Mouse (Mus musculus): ENCODE measurements around the gene Zfp46. TPM values are rescaled to one million over a fixed set of nuclear protein-coding genes. Genes with fewer than 3 reads are reported as not detected.

Gene Zfp46
- polyA plus RNA-seq, 3 experiments from 2014 or later = 6.2 to 10.4 (median 8.1) TPM

- no peak for ATAC-seq
Observed at GRCm38 (mm10) chr4:136268912-136269311, 15.6 kb upstream of the Zfp46 start.

GRCm38 (mm10) chr4:136270648-136271047, 13.8 kb upstream of the Zfp46 start:
- no peak for ATAC-seq

GRCm38 (mm10) chr4:136281097-136281496, 3.4 kb upstream of the Zfp46 start:
- ATAC-seq = no peak

GRCm38 (mm10) chr4:136281611-136282010, 2.9 kb upstream of the Zfp46 start:
- no peak for ATAC-seq

- no peak for ATAC-seq
Observed at GRCm38 (mm10) chr4:136282621-136283480, 1.6 kb upstream of the Zfp46 start.

- no peak for ATAC-seq
Observed at GRCm38 (mm10) chr4:136283783-136284182, 700 bp upstream of the Zfp46 start.

- no peak for ATAC-seq
Observed at GRCm38 (mm10) chr4:136284891-136285290, 408 bp downstream of the Zfp46 start.

GRCm38 (mm10) chr4:136285348-136285810, 896 bp downstream of the Zfp46 start:
- ATAC-seq = peak; percentile 90

GRCm38 (mm10) chr4:136285811-136286371, 1.4 kb downstream of the Zfp46 start:
- ATAC-seq = peak; percentile 91

GRCm38 (mm10) chr4:136289918-136290780, 5.7 kb downstream of the Zfp46 start:
- ATAC-seq = no peak

- ATAC-seq = no peak
Observed at GRCm38 (mm10) chr4:136290781-136291595, 6.5 kb downstream of the Zfp46 start.

- no peak for ATAC-seq
Observed at GRCm38 (mm10) chr4:136291692-136292091, 7.2 kb downstream of the Zfp46 start.

- ATAC-seq = no peak
Observed at GRCm38 (mm10) chr4:136295941-136296340, 11.5 kb downstream of the Zfp46 start.

GRCm38 (mm10) chr4:136302462-136302861, 18.0 kb downstream of the Zfp46 start:
- ATAC-seq = no peak

GRCm38 (mm10) chr4:136304181-136304580, 19.7 kb downstream of the Zfp46 start:
- ATAC-seq = no peak

- no peak for ATAC-seq
Observed at GRCm38 (mm10) chr4:136308355-136308754, 23.9 kb downstream of the Zfp46 start.

- peak; percentile 32 for ATAC-seq
Observed at GRCm38 (mm10) chr4:136309780-136310179, 25.3 kb downstream of the Zfp46 start.

- ATAC-seq = peak; percentile 97
Observed at GRCm38 (mm10) chr4:136310229-136311041, 26.0 kb downstream of the Zfp46 start, which contains the start of gene Hnrnpr. Gene Hnrnpr, plus strand, starts transcription at chr4:136310942.

- no peak for ATAC-seq
Observed at GRCm38 (mm10) chr4:136311042-136311999, 26.8 kb downstream of the Zfp46 start.

- ATAC-seq = no peak
Observed at GRCm38 (mm10) chr4:136312616-136313015, 28.1 kb downstream of the Zfp46 start.

Measured in inflammation-experienced regulatory T-cells, adult 6 months (primary cell).